Mouse (Mus musculus) heart, embryonic 16.5 days (tissue): ENCODE measurements at regions not wholly inside any gene's neighbourhood (a gene's known extent, or its start where the extent isn't known, plus 50 kb on each side); places are given as distances from the start of the nearest gene placed in this dataset.

Source experiments
- ATAC-seq: fragments of 200-750 bp; cut with Nextera tagmentation; replicated peaks from 2 replicates; pipeline ENCODE4 v1.8.0; 2017; ENCODE audit warnings: moderate number of reproducible peaks; ENCODE audit not compliant: insufficient read depth, low FRiP score; ENCODE audit errors: extremely low read depth
- H3K27ac ChIP-seq: fragments of 300-500 bp; sonication (generic); 2 replicates; pipeline ENCODE4 v1.5.1; 2014; ENCODE audit warnings: mild to moderate bottlenecking, low read length, control low read depth, moderate library complexity
- H3K27me3 ChIP-seq: fragments of 300-500 bp; sonication (generic); 2 replicates; pipeline ENCODE4 v1.6.1; 2014; ENCODE audit warnings: low read length, mixed read lengths; ENCODE audit not compliant: control insufficient read depth, insufficient read depth
- H3K36me3 ChIP-seq: fragments of 300-500 bp; sonication (generic); 2 replicates; pipeline ENCODE4 v1.6.1; 2014; ENCODE audit not compliant: control insufficient read depth, insufficient read depth
- H3K4me1 ChIP-seq: fragments of 300-500 bp; sonication (generic); 2 replicates; pipeline ENCODE4 v1.6.1; 2014; ENCODE audit warnings: low read length, mixed read lengths; ENCODE audit not compliant: control insufficient read depth, insufficient read depth
- H3K4me2 ChIP-seq: fragments of 300-500 bp; sonication (generic); 2 replicates; pipeline ENCODE4 v1.6.1; 2014; ENCODE audit warnings: low read depth, mild to moderate bottlenecking, control low read depth, low read length
- H3K4me3 ChIP-seq: fragments of 300-500 bp; sonication (generic); 2 replicates; pipeline ENCODE4 v1.5.1; 2014; ENCODE audit warnings: mild to moderate bottlenecking, control low read depth, low read length
- H3K9ac ChIP-seq: fragments of 300-500 bp; sonication (generic); 2 replicates; pipeline ENCODE4 v1.6.1; 2014; ENCODE audit warnings: low read length, control low read depth
- H3K9me3 ChIP-seq: fragments of 300-500 bp; sonication (generic); replicated peaks from 2 replicates; pipeline ENCODE4 v1.6.1; 2016; ENCODE audit warnings: low read length; ENCODE audit not compliant: control insufficient read depth
- WGBS: fragments of 180-500 bp; shearing (Covaris S2); extraction: QIAGEN DNeasy Blood & Tissue Kit; methylation state at CpG from one replicate; pipeline ENCODE4 v1.1.7; 2014; 5-methylcytosine and 5-hydroxymethylcytosine counted together

DNA sequence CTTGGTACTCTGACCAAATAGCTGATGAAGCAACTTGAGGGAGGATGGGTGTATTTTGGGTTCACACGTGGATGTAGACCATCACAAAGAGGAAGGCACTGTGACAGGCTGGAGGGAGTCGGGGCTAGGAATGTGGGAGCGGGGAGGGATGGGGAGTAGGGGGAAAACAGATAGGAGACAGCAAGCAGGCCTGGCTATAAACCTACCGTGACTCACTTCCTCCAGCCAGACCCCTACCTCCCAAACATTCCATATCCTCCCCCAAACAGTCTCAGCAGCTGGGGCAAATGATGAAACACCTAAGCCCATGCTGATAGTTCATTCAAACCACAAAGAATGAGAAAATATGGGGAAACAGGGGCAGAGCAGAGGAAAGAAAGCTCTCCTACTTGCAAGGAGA lies 91.1 kb upstream of the Sox4 start:
- no peaks in the 10 kb centered on the region for H3K27me3 ChIP-seq
- WGBS, result 35% methylated on average over 4 of the region's 4 CpGs
- peaks cover 21% of the 10 kb centered on the region for H3K4me1 ChIP-seq
- no peak overlapping the region for H3K4me3 ChIP-seq
- peaks cover 3% of the 10 kb centered on the region; the same call in 1 of the 2 replicates for H3K9me3 ChIP-seq
- no peak overlapping the region for H3K27ac ChIP-seq
- H3K4me2 ChIP-seq, result no peak overlapping the region
- ATAC-seq, result no peak
- no peaks in the 10 kb centered on the region for H3K36me3 ChIP-seq
- H3K9ac ChIP-seq, result no peak overlapping the region

DNA sequence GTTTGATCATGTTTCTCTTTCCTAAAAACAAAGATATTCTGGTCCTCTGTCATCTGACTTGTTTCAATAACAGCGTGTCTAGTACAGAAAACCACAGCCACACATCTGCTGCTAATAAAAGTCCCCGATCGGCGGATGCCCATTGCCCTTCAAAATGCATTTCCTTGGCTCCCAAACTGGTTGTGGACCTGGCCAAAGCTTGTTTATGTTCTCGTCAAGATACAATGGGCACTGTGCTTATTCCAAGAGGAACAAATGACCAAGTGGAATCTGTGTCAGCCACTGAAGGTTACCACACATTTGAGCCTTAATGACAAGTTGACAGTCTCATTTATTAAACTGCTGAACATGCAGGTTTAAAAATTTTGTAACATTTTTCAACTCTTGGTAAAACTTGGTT lies 86.8 kb upstream of the Sox4 start:
- no peak for ATAC-seq
- 84% methylated on average over 5 of the region's 5 CpGs for WGBS

GRCm38 (mm10) chr13:29034904-29035303 lies 81.4 kb upstream of the Sox4 start:
- Histone ChIP-seq H3K4me2 (no peak overlapping the region), H3K9me3 (peaks cover 2% of the 10 kb centered on the region; the same call in 1 of the 2 replicates), H3K27me3 (no peaks in the 10 kb centered on the region), H3K9ac (no peak overlapping the region), H3K27ac (no peak overlapping the region), H3K36me3 (no peaks in the 10 kb centered on the region), H3K4me1 (no peaks in the 10 kb centered on the region), H3K4me3 (no peak overlapping the region)
- no peak for ATAC-seq
- WGBS, result 74% methylated on average over 4 of the region's 4 CpGs

More for the DNA sequence above, 86.8 kb upstream of the Sox4 start:
- no peak overlapping the region for H3K9ac ChIP-seq
- H3K4me2 ChIP-seq, result no peak overlapping the region
- H3K4me3 ChIP-seq, result no peak overlapping the region
- no peak overlapping the region for H3K27ac ChIP-seq
- H3K4me1 ChIP-seq, result peaks cover 8% of the 10 kb centered on the region; the same call in 1 of the 2 replicates
- no peaks in the 10 kb centered on the region for H3K36me3 ChIP-seq
- no peaks in the 10 kb centered on the region for H3K27me3 ChIP-seq
- peaks cover 3% of the 10 kb centered on the region; the same call in 1 of the 2 replicates for H3K9me3 ChIP-seq

GRCm38 (mm10) chr13:29034444-29034843 lies 80.9 kb upstream of the Sox4 start:
- Histone ChIP-seq H3K9me3 (no peaks in the 10 kb centered on the region), H3K9ac (no peak overlapping the region), H3K36me3 (no peaks in the 10 kb centered on the region), H3K4me2 (no peak overlapping the region), H3K27me3 (no peaks in the 10 kb centered on the region), H3K27ac (no peak overlapping the region), H3K4me3 (no peak overlapping the region), H3K4me1 (no peaks in the 10 kb centered on the region)
- WGBS, result 69% methylated on average over 8 of the region's 8 CpGs
- 0 out of 2 replicates have a peak, but pooled peaks have one; percentile 37 for ATAC-seq

GRCm38 (mm10) chr13:29027146-29027545 lies 73.6 kb upstream of the Sox4 start:
- H3K27ac ChIP-seq, result no peak overlapping the region
- no peak overlapping the region for H3K4me3 ChIP-seq
- no peaks in the 10 kb centered on the region for H3K4me1 ChIP-seq
- no peak overlapping the region for H3K9ac ChIP-seq
- no peak overlapping the region for H3K4me2 ChIP-seq
- H3K9me3 ChIP-seq, result no peaks in the 10 kb centered on the region
- H3K36me3 ChIP-seq, result no peaks in the 10 kb centered on the region
- WGBS, result 93% methylated on average over 10 of the region's 10 CpGs
- no peak for ATAC-seq
- no peaks in the 10 kb centered on the region for H3K27me3 ChIP-seq

- Histone ChIP-seq H3K27ac (no peak overlapping the region), H3K27me3 (no peaks in the 10 kb centered on the region), H3K4me3 (no peak overlapping the region), H3K36me3 (no peaks in the 10 kb centered on the region), H3K4me1 (peaks cover 2% of the 10 kb centered on the region; the same call in 1 of the 2 replicates), H3K4me2 (no peak overlapping the region), H3K9ac (no peak overlapping the region), H3K9me3 (no peaks in the 10 kb centered on the region)
- 95% methylated on average over 1 of the region's 1 CpGs for WGBS
- ATAC-seq, result no peak
Observed at GRCm38 (mm10) chr13:29023486-29023885, 70.0 kb upstream of the Sox4 start.

DNA sequence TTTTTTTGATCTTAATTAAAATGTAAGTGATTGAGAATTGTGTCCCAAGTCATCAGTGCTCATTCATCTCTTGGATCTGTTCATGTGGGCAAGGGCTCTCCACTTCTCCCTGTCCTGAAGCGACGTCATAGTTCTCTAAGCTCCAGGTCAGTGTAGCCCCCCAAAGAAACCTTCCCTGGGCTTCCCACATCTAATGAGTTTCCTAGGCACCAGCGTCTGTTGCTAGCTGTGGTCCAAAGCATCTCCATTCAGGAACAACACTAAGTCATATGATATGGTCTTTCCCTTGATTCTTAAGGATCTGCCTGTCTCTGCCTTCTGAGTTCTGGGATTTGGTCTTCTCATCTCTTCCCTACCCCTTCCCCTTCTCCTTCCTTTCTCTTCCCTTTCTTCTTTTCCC lies 66.3 kb upstream of the Sox4 start:
- Histone ChIP-seq H3K4me1 (peaks cover 2% of the 10 kb centered on the region; the same call in 1 of the 2 replicates), H3K27ac (no peak overlapping the region), H3K4me2 (no peak overlapping the region), H3K27me3 (no peaks in the 10 kb centered on the region), H3K9me3 (no peaks in the 10 kb centered on the region), H3K36me3 (no peaks in the 10 kb centered on the region), H3K9ac (no peak overlapping the region), H3K4me3 (no peak overlapping the region)
- 89% methylated on average over 3 of the region's 3 CpGs for WGBS
- ATAC-seq, result no peak

- no peak overlapping the region for H3K4me3 ChIP-seq
- H3K9ac ChIP-seq, result no peak overlapping the region
- no peaks in the 10 kb centered on the region for H3K9me3 ChIP-seq
- 89% methylated on average over 25 of the region's 25 CpGs for WGBS
- no peak for ATAC-seq
- H3K27ac ChIP-seq, result no peak overlapping the region
- H3K4me1 ChIP-seq, result peaks cover 5% of the 10 kb centered on the region
- no peaks in the 10 kb centered on the region for H3K27me3 ChIP-seq
- H3K36me3 ChIP-seq, result no peaks in the 10 kb centered on the region
- H3K4me2 ChIP-seq, result no peak overlapping the region
Observed at GRCm38 (mm10) chr13:29016145-29016651, 62.7 kb upstream of the Sox4 start.

GRCm38 (mm10) chr13:29015605-29015994 lies 62.1 kb upstream of the Sox4 start:
- no peak overlapping the region for H3K9ac ChIP-seq
- no peak for ATAC-seq
- no peak overlapping the region for H3K4me3 ChIP-seq
- H3K9me3 ChIP-seq, result no peaks in the 10 kb centered on the region
- no peak overlapping the region for H3K27ac ChIP-seq
- no peaks in the 10 kb centered on the region for H3K36me3 ChIP-seq
- H3K27me3 ChIP-seq, result no peaks in the 10 kb centered on the region
- no peak overlapping the region for H3K4me2 ChIP-seq
- peaks cover 5% of the 10 kb centered on the region for H3K4me1 ChIP-seq
- WGBS, result 78% methylated on average over 9 of the region's 9 CpGs
